Mouse (Mus musculus): ENCODE results near the gene Cox4i2. TPM values are rescaled to one million over a fixed set of nuclear protein-coding genes. Genes with fewer than 3 reads are reported as not detected.
A peak's percentile ranks its signal among the peaks of the same experiment; 100 is the strongest.

The Cox4i2 gene
- polyA plus RNA-seq, 1 experiment from 2014 or later = 5.8 TPM

DNA sequence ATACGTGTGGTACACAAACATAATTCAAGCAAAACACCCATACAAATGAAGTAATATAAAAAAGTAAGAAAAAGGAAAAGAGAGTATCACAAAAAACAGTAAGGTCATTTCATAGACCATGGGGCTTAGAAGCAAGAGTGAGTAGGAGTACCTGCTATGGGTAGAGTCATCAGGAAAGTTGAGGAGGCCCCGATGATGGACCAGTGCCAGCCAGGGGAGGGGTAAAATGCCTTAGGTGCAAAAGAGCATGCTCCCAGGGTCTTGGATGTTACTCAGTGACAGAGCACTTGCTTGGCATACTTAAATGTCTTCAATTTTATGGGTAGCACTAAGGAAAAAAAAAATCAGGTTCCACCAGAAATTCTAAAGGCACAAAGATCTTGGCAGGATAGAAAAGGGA, 33.2 kb downstream of the Cox4i2 start:
- 98% methylated on average over 2 of the region's 2 CpGs for WGBS
- Histone ChIP-seq H3K4me1 (replicated peaks; ENCODE audit: control insufficient read depth, insufficient read depth, low read length) (peaks cover 11% of the 10 kb centered on the region), H3K36me3 (replicated peaks; ENCODE audit: control insufficient read depth, insufficient read depth) (0 out of 2 replicates have a peak, but pooled peaks cover 2% of the 10 kb centered on the region), H3K9ac (no peak overlapping the region), H3K4me3 (replicated peaks; ENCODE audit: low read length) (no peak overlapping the region), H3K4me2 (replicated peaks) (no peak overlapping the region), H3K27me3 (ENCODE audit: control insufficient read depth, insufficient read depth, low read length) (no peaks in the 10 kb centered on the region), H3K9me3 (ENCODE audit: control insufficient read depth, low read length) (no peaks in the 10 kb centered on the region), H3K27ac (no peak overlapping the region)
- ATAC-seq (ENCODE audit: low FRiP score) (no peak), DNase-seq (ENCODE audit: low spot score) (no peak)

DNA sequence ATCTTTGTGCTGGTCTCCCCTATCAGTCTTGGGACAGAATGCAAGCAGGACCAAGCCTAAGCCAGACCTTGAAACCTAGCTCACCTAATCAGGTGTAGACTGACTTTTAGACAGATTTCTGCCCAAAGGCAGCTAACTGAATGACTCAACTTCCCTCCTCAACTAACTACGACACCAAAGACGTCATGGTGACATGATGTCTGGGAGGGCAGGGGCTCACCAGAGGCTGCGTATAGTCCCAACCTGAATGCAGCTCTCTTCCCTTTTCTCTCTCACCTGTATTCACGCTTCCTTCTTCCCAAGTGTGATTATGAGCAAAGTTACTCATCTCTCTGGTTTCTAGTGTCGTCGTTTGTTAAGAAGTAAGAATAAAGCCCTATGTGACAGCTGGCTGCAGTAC, 33.6 kb downstream of the Cox4i2 start:
- no peaks in the 10 kb centered on the region for H3K9me3 ChIP-seq (ENCODE audit: control insufficient read depth, low read length)
- H3K9ac ChIP-seq = no peak overlapping the region
- DNase-seq (ENCODE audit: low spot score) (no peak), ATAC-seq (ENCODE audit: low FRiP score) (no peak)
- no peak overlapping the region for H3K27ac ChIP-seq
- H3K27me3 ChIP-seq (ENCODE audit: control insufficient read depth, insufficient read depth, low read length) = no peaks in the 10 kb centered on the region
- H3K4me2 ChIP-seq (replicated peaks) = no peak overlapping the region
- H3K4me3 ChIP-seq (replicated peaks; ENCODE audit: low read length) = no peak overlapping the region
- 91% methylated on average over 6 of the region's 6 CpGs for WGBS
- no peaks in the 10 kb centered on the region for H3K36me3 ChIP-seq (replicated peaks; ENCODE audit: control insufficient read depth, insufficient read depth)
- peaks cover 11% of the 10 kb centered on the region for H3K4me1 ChIP-seq (replicated peaks; ENCODE audit: control insufficient read depth, insufficient read depth, low read length)

DNA sequence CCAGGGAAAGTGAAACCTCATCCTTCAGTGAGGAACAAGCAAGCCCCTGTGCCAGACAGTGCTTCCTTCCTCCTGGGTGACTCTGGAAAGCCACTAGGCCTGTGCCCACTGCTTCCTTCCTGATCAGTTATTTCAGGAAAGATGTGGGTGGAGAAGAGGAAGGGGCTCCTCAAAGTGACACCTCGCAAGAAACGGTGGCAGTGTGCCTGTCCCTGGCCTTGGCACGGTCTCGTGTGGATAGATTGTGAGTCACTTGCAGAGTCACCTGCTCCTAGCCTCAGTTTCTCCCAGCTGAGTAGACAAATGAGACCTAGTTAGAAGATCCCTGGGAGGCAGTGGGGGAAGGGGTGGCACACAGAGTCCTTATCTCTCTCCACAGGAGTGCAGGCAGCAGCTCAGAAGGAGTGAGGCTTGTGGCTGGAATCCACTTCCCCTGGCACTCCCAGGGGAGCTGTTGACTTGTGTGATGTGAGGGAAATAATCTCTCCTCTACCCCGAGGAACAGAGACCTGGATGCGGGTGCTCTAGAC, 35.0 kb downstream of the Cox4i2 start:
- DNase-seq (ENCODE audit: low spot score) (no peak), ATAC-seq (ENCODE audit: low FRiP score) (no peak)
- no peaks in the 10 kb centered on the region for H3K27me3 ChIP-seq (ENCODE audit: control insufficient read depth, insufficient read depth, low read length)
- H3K9me3 ChIP-seq (ENCODE audit: control insufficient read depth, low read length) = no peaks in the 10 kb centered on the region
- WGBS = 69% methylated on average over 6 of the region's 6 CpGs
- no peak overlapping the region for H3K4me2 ChIP-seq (replicated peaks)
- no peaks in the 10 kb centered on the region for H3K36me3 ChIP-seq (replicated peaks; ENCODE audit: control insufficient read depth, insufficient read depth)
- no peak overlapping the region; the same call in 1 of the 2 replicates for H3K27ac ChIP-seq
- H3K4me1 ChIP-seq (replicated peaks; ENCODE audit: control insufficient read depth, insufficient read depth, low read length) = peaks cover 11% of the 10 kb centered on the region
- no peak overlapping the region for H3K9ac ChIP-seq
- H3K4me3 ChIP-seq (replicated peaks; ENCODE audit: low read length) = no peak overlapping the region

DNA sequence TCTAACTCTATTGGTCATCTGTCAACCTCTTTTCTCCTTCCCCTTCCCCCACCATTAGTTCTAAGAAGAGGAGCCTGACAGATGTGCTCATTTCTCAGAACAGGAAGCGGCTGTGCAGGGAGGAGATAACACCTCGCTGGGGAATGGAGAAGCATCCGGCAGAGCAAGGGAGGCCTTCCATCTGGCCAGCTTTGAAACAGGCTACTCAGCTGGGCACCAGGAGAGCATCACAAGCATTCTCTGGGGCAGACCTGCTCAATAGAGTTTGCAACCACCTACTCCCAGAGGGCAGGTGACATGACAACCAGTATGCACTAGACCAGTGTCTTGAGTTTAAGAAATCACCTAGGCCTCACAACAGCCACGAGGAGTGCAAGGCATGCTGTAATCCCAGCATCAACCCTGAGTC, 35.6 kb downstream of the Cox4i2 start:
- Histone ChIP-seq H3K36me3 (replicated peaks; ENCODE audit: control insufficient read depth, insufficient read depth) (no peaks in the 10 kb centered on the region), H3K27me3 (ENCODE audit: control insufficient read depth, insufficient read depth, low read length) (no peaks in the 10 kb centered on the region), H3K9me3 (ENCODE audit: control insufficient read depth, low read length) (no peaks in the 10 kb centered on the region), H3K4me1 (replicated peaks; ENCODE audit: control insufficient read depth, insufficient read depth, low read length) (peaks cover 18% of the 10 kb centered on the region), H3K4me3 (replicated peaks; ENCODE audit: low read length) (no peak overlapping the region), H3K27ac (peak overlapping the region; percentile 35; the same call in 1 of the 2 replicates), H3K4me2 (replicated peaks) (no peak overlapping the region), H3K9ac (no peak overlapping the region)
- ATAC-seq (ENCODE audit: low FRiP score) (no peak), DNase-seq (ENCODE audit: low spot score) (no peak)
- 66% methylated on average over 4 of the region's 4 CpGs for WGBS

DNA sequence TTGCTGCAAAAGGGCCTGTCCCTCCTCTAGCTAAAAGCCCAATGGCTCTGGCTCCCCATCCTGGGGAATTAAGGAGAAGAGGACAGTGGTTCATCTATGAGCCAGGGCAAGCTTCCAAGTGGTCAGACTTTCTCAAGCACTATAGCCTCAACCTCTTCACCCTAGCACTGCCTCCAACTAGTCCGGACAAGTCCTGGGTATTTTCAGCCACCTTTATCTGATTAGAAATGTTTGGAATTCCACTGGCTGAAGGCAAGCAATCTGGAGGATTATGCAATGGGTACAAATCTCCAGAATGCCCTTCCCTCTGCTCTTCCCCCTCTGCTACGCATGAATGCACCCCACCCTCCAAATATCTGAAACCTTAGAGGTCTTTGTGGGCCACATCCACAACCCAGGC, 38.5 kb downstream of the Cox4i2 start:
- Histone ChIP-seq H3K4me3 (replicated peaks; ENCODE audit: low read length) (no peak overlapping the region), H3K27me3 (ENCODE audit: control insufficient read depth, insufficient read depth, low read length) (no peaks in the 10 kb centered on the region), H3K9me3 (ENCODE audit: control insufficient read depth, low read length) (no peaks in the 10 kb centered on the region), H3K4me1 (replicated peaks; ENCODE audit: control insufficient read depth, insufficient read depth, low read length) (peaks cover 17% of the 10 kb centered on the region), H3K4me2 (replicated peaks) (no peak overlapping the region), H3K27ac (no peak overlapping the region), H3K9ac (no peak overlapping the region), H3K36me3 (replicated peaks; ENCODE audit: control insufficient read depth, insufficient read depth) (no peaks in the 10 kb centered on the region)
- no peak for DNase-seq (ENCODE audit: low spot score)
- no peak for ATAC-seq (ENCODE audit: low FRiP score)
- WGBS = 87% methylated on average over 2 of the region's 2 CpGs

DNA sequence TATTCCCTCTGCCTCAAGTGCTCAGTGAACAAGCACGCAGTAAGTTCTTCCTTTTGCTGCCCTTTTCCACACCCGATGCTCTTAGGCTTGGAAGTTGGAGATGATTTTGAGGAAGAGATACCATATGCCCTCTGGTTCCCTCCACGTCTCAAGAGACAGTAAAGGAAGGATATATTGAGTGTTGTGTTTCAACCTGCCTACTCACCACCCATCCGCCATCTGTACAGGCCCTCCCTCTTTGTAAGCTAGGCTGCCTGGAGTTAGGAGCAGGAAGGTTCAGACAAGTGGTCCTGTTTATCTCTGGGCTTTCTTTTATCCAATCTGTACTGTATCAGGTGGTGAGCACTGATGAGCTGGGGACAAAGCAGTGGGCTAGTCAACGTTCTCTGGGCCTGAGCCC, 39.4 kb downstream of the Cox4i2 start:
- Histone ChIP-seq H3K4me1 (replicated peaks; ENCODE audit: control insufficient read depth, insufficient read depth, low read length) (peaks cover 17% of the 10 kb centered on the region), H3K4me2 (replicated peaks) (no peak overlapping the region), H3K9me3 (ENCODE audit: control insufficient read depth, low read length) (no peaks in the 10 kb centered on the region), H3K27ac (no peak overlapping the region), H3K36me3 (replicated peaks; ENCODE audit: control insufficient read depth, insufficient read depth) (no peaks in the 10 kb centered on the region), H3K4me3 (replicated peaks; ENCODE audit: low read length) (no peak overlapping the region), H3K27me3 (ENCODE audit: control insufficient read depth, insufficient read depth, low read length) (no peaks in the 10 kb centered on the region), H3K9ac (no peak overlapping the region)
- no peak for DNase-seq (ENCODE audit: low spot score)
- 91% methylated on average over 5 of the region's 5 CpGs for WGBS
- no peak for ATAC-seq (ENCODE audit: low FRiP score)

DNA sequence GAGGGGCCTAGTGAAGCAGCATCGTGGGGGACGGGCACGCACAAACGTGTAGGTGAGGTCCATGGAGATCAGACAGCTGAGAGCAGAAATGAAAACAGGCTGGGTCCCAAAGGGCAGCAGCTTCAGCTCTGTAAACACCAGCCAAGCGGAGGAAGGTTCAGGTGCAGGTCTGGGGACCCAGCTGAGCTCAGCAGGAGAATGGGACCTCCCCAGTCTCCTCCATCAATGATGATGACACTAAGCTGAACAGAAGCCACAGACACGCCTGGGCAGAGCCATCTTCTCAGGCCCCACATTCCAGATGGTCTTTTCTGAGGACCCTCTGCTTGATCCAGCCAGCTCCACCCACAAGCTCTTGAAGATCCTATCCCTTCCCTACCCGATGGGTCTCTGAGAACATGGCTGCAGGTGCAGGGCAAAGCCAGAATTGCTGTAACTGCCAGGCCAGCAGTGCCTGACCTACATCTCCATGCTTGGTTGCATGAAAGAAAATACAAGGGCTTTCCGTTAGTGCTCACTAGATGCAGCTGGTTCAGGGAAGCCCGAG, 40.4 kb downstream of the Cox4i2 start:
- Histone ChIP-seq H3K4me1 (replicated peaks; ENCODE audit: control insufficient read depth, insufficient read depth, low read length) (peaks cover 12% of the 10 kb centered on the region), H3K4me2 (replicated peaks) (no peak overlapping the region), H3K9ac (no peak overlapping the region), H3K27ac (0 out of 2 replicates have a peak overlapping the region, but pooled peaks have one; percentile 23), H3K9me3 (ENCODE audit: control insufficient read depth, low read length) (no peaks in the 10 kb centered on the region), H3K36me3 (replicated peaks; ENCODE audit: control insufficient read depth, insufficient read depth) (no peaks in the 10 kb centered on the region), H3K27me3 (ENCODE audit: control insufficient read depth, insufficient read depth, low read length) (no peaks in the 10 kb centered on the region), H3K4me3 (replicated peaks; ENCODE audit: low read length) (no peak overlapping the region)
- ATAC-seq (ENCODE audit: low FRiP score) (no peak), DNase-seq (ENCODE audit: low spot score) (no peak)
- WGBS = 60% methylated on average over 9 of the region's 9 CpGs

DNA sequence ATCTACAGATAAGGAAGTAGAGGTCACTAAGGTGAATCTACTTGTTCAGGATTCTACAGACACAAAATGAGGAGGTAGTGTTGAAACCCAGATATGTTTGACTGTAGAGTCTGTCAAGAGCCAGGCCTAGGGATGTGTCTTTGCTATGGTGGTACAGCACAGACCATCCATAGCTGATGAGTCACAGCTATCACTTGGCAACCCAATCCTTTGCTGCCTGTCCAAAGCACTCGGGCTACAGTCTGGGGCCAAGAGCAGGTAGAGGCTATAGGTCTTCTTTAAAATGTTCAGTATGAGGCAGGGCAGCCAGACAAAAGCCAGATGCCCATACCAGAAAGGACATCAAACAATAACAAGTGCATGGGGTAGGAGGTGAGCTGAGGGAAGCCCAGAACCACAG, 43.6 kb downstream of the Cox4i2 start:
- Histone ChIP-seq H3K4me1 (replicated peaks; ENCODE audit: control insufficient read depth, insufficient read depth, low read length) (peaks cover 9% of the 10 kb centered on the region; the same call in 1 of the 2 replicates), H3K27me3 (ENCODE audit: control insufficient read depth, insufficient read depth, low read length) (no peaks in the 10 kb centered on the region), H3K9me3 (ENCODE audit: control insufficient read depth, low read length) (no peaks in the 10 kb centered on the region), H3K9ac (no peak overlapping the region), H3K4me3 (replicated peaks; ENCODE audit: low read length) (no peak overlapping the region), H3K4me2 (replicated peaks) (no peak overlapping the region), H3K36me3 (replicated peaks; ENCODE audit: control insufficient read depth, insufficient read depth) (no peaks in the 10 kb centered on the region), H3K27ac (no peak overlapping the region)
- 100% methylated on average over 1 of the region's 1 CpGs for WGBS
- no peak for DNase-seq (ENCODE audit: low spot score)
- no peak for ATAC-seq (ENCODE audit: low FRiP score)

DNA sequence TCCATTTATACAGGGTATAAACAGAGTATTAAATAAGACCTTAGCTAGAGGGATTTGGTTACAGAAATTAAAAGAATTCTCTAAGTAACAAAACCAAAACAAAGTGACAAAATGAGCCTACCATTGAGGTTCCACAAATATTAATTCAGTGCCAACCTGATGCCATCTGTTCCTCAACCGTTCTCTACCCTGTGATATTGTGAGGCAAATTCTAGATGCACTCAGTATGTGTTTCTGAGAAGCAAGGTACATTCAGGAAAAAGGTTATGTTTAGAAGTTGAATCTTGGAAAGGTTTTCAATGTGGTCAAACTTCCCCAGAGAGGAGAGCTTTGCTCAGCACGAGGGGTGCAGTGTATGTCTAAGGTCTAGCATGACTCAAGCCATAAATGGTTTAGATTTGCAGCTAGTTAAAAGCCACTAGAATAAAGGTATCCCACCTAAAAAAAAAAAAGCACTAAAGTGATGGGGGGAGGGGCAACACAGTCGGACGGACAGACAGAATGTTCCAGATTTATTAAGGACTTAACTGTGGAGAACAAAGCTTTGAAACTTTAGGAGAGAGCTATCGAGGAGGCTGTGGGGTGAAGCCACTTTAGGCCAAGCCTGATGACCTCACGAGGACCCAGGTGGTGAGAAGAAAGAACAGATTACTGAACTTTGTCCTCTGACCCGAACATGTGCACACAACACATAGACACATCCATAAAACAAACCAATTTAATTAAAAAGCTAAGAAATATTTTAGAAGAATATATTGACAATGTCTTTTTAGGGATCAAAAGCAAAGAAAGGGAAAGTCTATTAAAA, 46.2 kb downstream of the Cox4i2 start:
- 84% methylated on average over 7 of the region's 7 CpGs for WGBS
- no peak for ATAC-seq (ENCODE audit: low FRiP score)

More for the DNA sequence above, 46.2 kb downstream of the Cox4i2 start:
- Histone ChIP-seq H3K4me1 (replicated peaks; ENCODE audit: control insufficient read depth, insufficient read depth, low read length) (peaks cover 11% of the 10 kb centered on the region; the same call in 1 of the 2 replicates), H3K27ac (no peak overlapping the region), H3K9me3 (ENCODE audit: control insufficient read depth, low read length) (no peaks in the 10 kb centered on the region), H3K4me3 (replicated peaks; ENCODE audit: low read length) (no peak overlapping the region), H3K4me2 (replicated peaks) (no peak overlapping the region), H3K36me3 (replicated peaks; ENCODE audit: control insufficient read depth, insufficient read depth) (no peaks in the 10 kb centered on the region), H3K9ac (no peak overlapping the region), H3K27me3 (ENCODE audit: control insufficient read depth, insufficient read depth, low read length) (no peaks in the 10 kb centered on the region)
- DNase-seq (ENCODE audit: low spot score) = no peak

Data from hindbrain, embryonic 14.5 days (tissue).